Mouse (Mus musculus) cortical plate, adult 2 months (tissue): ENCODE data around the gene 4930505A04Rik.

Experiments used
- CTCF ChIP-seq: fragments of 200-500 bp; IDR thresholded peaks from 2 replicates; pipeline ENCODE4 v1.5.1; 2011; ENCODE audit warnings: mild to moderate bottlenecking, control low read depth, low read length; ENCODE audit not compliant: insufficient read depth; ENCODE audit errors: extremely low read depth
- POLR2A ChIP-seq: fragments of 200-500 bp; IDR thresholded peaks from 2 replicates; pipeline ENCODE4 v1.6.1; 2011; ENCODE audit warnings: mild to moderate bottlenecking, low read length, control low read depth; ENCODE audit not compliant: insufficient read depth; ENCODE audit errors: extremely low read depth

DNA sequence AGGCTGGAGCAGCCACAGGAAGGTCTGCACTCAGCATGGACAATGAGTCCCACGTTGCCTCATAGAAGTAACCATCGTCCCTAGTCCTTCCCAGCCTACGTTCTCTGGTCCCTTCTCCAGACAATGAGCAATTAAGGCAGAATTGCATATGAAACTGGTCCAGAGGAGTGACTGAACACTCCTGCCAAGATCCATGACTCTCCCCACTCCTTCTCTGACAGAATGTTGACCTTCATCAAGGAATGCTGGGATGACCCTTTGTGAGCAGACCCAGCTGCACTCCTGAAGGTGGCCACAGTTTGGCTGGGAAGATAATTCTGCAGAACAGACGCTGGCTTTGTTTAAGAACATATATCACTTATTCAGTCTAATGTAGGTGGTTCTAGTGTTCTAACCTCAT lies 11.7 kb upstream of the 4930505A04Rik start:
- TF ChIP-seq POLR2A (no peak), CTCF (no peak)
